In genomic region chr1:4574101-4574500, GRCm38 (mm10) we compare ENCODE assay signal across 11 mouse cellular contexts.
"Had no signal": no experiment of that assay in that cellular context is flagged by ENCODE, and none has a peak within 500 bp of the region (broad histone marks: within the 10 kb centered on the region; RNA-seq: fewer than 3 reads in every experiment).

No protein-coding gene starts in this region.

- H3K9me3 ChIP-seq: intestine, embryonic 15.5 days; liver, embryonic 13.5 days had no signal

- ATAC-seq: intestine, embryonic 15.5 days had no signal

- H3K9ac ChIP-seq: intestine, embryonic 15.5 days; liver, embryonic 13.5 days had no signal

- H3K36me3 ChIP-seq: intestine, embryonic 15.5 days; liver, embryonic 13.5 days had no signal

- H3K4me1 ChIP-seq: intestine, embryonic 15.5 days; liver, embryonic 13.5 days had no signal

- H3K27me3 ChIP-seq: intestine, embryonic 15.5 days had no signal

- H3K4me2 ChIP-seq: intestine, embryonic 15.5 days; liver, embryonic 13.5 days; midbrain, embryonic 11.5 days had no signal

- H3K4me3 ChIP-seq: intestine, embryonic 15.5 days; left cerebral cortex, adult 2 months; liver, embryonic 13.5 days had no signal

- H3K27ac ChIP-seq: intestine, embryonic 15.5 days; left cerebral cortex, adult 2 months; liver, embryonic 13.5 days; stomach, postnatal 0 days had no signal

- DNase-seq: kidney, adult 11 months; layer of hippocampus, postnatal 36 days; liver, embryonic 13.5 days; midbrain, embryonic 14.5 days; thymus, adult 2 months; thymus, postnatal 14 days; thymus, postnatal 4 days had no signal
